Mouse (Mus musculus): ENCODE measurements at regions not wholly inside any gene's neighbourhood (a gene's known extent, or its start where the extent isn't known, plus 50 kb on each side); places are given as distances from the start of the nearest gene placed in this dataset.

DNA sequence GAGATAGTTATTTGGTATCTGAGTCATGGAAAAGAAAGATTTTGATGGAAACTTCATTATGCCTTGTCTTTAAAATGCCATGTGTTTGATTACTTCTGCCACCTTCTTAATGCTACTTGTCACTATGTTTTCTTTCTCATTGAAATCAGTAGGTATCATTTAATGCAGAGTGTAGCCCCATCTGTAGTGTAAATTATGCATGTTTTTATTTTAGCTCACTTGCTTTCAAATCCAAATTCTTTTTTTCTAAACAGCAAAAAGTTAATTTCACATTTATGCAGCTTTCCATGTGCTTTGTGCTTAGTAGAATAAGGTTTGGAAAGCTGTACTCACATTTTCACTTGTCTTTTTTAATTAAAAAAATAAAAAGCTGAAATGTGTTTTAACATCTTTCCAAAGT lies 748.0 kb upstream of the Epha7 start:
- H3K9me3 ChIP-seq (ENCODE audit: control insufficient read depth, low read depth, low read length) = no peaks in the 10 kb centered on the region
- H3K4me1 ChIP-seq (ENCODE audit: control insufficient read depth, insufficient read depth, low read length) = no peaks in the 10 kb centered on the region
- no peak overlapping the region for H3K4me3 ChIP-seq (ENCODE audit: low read depth, low read length)
- H3K27me3 ChIP-seq (ENCODE audit: control insufficient read depth, insufficient read depth, low read length) = no peaks in the 10 kb centered on the region
- H3K4me2 ChIP-seq (replicated peaks; ENCODE audit: low read depth, low read length) = no peak overlapping the region
- ATAC-seq (ENCODE audit: insufficient number of reproducible peaks, insufficient read depth, low FRiP score, low read depth) = no peak
- H3K36me3 ChIP-seq (ENCODE audit: control insufficient read depth, insufficient read depth, low read length) = no peaks in the 10 kb centered on the region
- H3K27ac ChIP-seq (ENCODE audit: low read length) = no peak overlapping the region
- H3K9ac ChIP-seq (replicated peaks; ENCODE audit: low read depth, low read length) = no peak overlapping the region

DNA sequence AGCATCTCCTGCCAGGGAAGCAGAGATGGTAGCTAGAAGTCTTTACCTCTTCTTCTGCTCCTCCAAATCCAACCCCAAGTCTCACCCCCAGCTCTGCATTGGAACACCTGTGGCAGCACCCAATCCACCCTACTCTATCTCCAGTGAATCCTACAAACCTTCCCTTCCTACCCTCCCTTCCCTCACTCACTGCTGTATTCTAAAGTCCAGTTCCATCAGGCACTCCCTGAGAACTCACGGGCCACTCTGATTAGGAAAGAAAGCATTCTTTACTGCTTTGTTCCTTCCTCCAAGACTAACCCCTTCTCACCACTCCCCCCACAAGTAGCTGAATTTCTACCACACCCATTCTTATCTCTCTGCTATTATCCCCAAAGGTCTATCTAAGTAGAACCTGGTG lies 747.1 kb upstream of the Epha7 start:
- no peak overlapping the region for H3K4me2 ChIP-seq (replicated peaks; ENCODE audit: low read depth, low read length)
- H3K36me3 ChIP-seq (ENCODE audit: control insufficient read depth, insufficient read depth, low read length) = no peaks in the 10 kb centered on the region
- 70% methylated on average over 1 of the region's 1 CpGs for WGBS
- no peak overlapping the region for H3K9ac ChIP-seq (replicated peaks; ENCODE audit: low read depth, low read length)
- H3K4me3 ChIP-seq (ENCODE audit: low read depth, low read length) = no peak overlapping the region
- no peak overlapping the region for H3K27ac ChIP-seq (ENCODE audit: low read length)
- H3K4me1 ChIP-seq (ENCODE audit: control insufficient read depth, insufficient read depth, low read length) = no peaks in the 10 kb centered on the region
- ATAC-seq (ENCODE audit: insufficient number of reproducible peaks, insufficient read depth, low FRiP score, low read depth) = no peak
- no peaks in the 10 kb centered on the region for H3K27me3 ChIP-seq (ENCODE audit: control insufficient read depth, insufficient read depth, low read length)
- H3K9me3 ChIP-seq (ENCODE audit: control insufficient read depth, low read depth, low read length) = no peaks in the 10 kb centered on the region

DNA sequence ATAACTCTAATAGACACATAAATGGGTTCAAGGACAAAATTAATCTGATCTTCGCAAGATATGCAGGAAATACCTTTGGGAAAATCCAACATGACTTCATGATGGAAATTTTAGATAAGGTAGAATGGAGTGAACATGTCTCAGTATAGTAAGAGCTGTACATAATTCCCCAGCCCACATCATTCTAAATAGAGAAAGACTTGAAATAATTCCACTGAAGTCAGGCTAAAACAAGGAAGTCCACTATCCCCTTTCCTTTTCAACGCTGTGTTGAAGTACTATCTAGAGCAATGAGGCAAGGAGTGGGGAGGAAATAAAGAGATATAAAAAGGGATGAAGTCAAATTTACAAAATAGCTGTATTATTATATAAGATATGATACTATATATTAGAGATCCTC lies 733.9 kb upstream of the Epha7 start:
- ATAC-seq (ENCODE audit: insufficient number of reproducible peaks, insufficient read depth, low FRiP score, low read depth) = no peak
- H3K9me3 ChIP-seq (ENCODE audit: control insufficient read depth, low read depth, low read length) = no peaks in the 10 kb centered on the region
- H3K36me3 ChIP-seq (ENCODE audit: control insufficient read depth, insufficient read depth, low read length) = no peaks in the 10 kb centered on the region
- H3K9ac ChIP-seq (replicated peaks; ENCODE audit: low read depth, low read length) = no peak overlapping the region
- H3K4me1 ChIP-seq (ENCODE audit: control insufficient read depth, insufficient read depth, low read length) = no peaks in the 10 kb centered on the region
- H3K4me2 ChIP-seq (replicated peaks; ENCODE audit: low read depth, low read length) = no peak overlapping the region
- no peak overlapping the region for H3K4me3 ChIP-seq (ENCODE audit: low read depth, low read length)
- H3K27me3 ChIP-seq (ENCODE audit: control insufficient read depth, insufficient read depth, low read length) = no peaks in the 10 kb centered on the region
- WGBS = 79% methylated on average over 2 of the region's 2 CpGs
- H3K27ac ChIP-seq (ENCODE audit: low read length) = no peak overlapping the region

DNA sequence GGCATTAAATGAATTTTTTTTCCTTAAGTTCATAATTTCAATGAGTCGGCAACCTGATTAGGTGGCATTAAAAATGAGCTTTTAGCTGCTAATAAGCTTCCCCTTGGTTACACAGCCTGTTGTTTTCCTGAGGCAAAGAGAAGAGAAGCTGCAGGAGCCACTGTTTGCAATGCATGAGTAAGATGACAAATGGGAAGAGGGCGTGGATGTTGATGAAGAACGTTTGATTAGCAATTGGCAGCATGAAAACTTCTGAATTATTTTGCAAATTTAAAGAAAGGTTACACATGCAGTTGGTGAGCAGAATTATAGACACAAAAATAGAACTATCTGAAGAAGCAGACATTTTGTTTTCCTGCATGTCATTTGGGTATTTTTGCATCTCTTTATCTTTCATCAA lies 720.1 kb upstream of the Epha7 start:
- Histone ChIP-seq H3K27ac (ENCODE audit: low read length) (no peak overlapping the region), H3K27me3 (ENCODE audit: control insufficient read depth, insufficient read depth, low read length) (no peaks in the 10 kb centered on the region), H3K36me3 (ENCODE audit: control insufficient read depth, insufficient read depth, low read length) (no peaks in the 10 kb centered on the region), H3K9me3 (ENCODE audit: control insufficient read depth, low read depth, low read length) (no peaks in the 10 kb centered on the region), H3K9ac (replicated peaks; ENCODE audit: low read depth, low read length) (no peak overlapping the region), H3K4me2 (replicated peaks; ENCODE audit: low read depth, low read length) (no peak overlapping the region), H3K4me1 (ENCODE audit: control insufficient read depth, insufficient read depth, low read length) (no peaks in the 10 kb centered on the region), H3K4me3 (ENCODE audit: low read depth, low read length) (no peak overlapping the region)
- 42% methylated on average over 3 of the region's 3 CpGs for WGBS
- no peak for ATAC-seq (ENCODE audit: insufficient number of reproducible peaks, insufficient read depth, low FRiP score, low read depth)

DNA sequence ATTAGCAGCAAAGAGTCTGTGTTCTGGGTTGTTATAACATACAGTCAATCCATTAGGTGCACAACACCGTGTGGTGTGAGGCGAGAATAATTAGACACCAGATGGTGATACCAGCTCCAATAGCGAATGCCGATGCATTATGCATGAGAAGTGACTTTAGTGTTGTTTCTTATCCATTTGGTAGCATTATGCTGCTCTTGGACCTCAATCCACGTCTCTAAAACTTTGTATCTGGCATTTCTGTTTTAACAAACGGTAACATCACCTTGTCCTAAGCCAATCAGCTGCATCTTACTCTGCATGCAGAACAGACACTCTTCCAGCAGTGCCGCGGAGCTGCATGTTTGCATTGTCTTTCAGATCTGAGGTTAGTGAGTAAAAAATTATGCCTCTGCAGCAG lies 669.8 kb upstream of the Epha7 start:
- no peak for ATAC-seq (ENCODE audit: insufficient number of reproducible peaks, insufficient read depth, low FRiP score, low read depth)

DNA sequence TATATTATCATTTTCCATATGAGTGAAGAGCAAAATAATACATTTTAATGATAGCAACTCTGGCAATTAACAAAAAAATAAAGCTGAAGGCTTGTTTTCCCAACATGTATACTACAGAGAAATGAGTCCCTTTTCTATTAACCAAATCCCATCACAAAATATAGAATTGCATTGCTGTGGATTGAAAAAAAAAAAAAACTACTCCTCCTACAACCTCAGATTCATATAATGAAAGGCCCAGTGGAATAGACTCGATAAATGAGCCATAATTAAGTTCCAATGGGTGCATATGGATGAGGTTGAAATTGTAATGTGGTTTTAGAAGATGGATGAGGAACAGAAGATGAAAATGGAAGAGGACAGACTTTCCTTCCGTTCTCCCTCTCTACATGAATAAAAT lies 657.8 kb upstream of the Epha7 start:
- H3K4me1 ChIP-seq (ENCODE audit: control insufficient read depth, insufficient read depth, low read length) = no peaks in the 10 kb centered on the region
- no peak overlapping the region for H3K4me3 ChIP-seq (ENCODE audit: low read depth, low read length)
- H3K27ac ChIP-seq (ENCODE audit: low read length) = no peak overlapping the region
- no peaks in the 10 kb centered on the region for H3K36me3 ChIP-seq (ENCODE audit: control insufficient read depth, insufficient read depth, low read length)
- H3K4me2 ChIP-seq (replicated peaks; ENCODE audit: low read depth, low read length) = no peak overlapping the region
- no peak overlapping the region for H3K9ac ChIP-seq (replicated peaks; ENCODE audit: low read depth, low read length)
- 70% methylated on average over 2 of the region's 2 CpGs for WGBS
- H3K27me3 ChIP-seq (ENCODE audit: control insufficient read depth, insufficient read depth, low read length) = no peaks in the 10 kb centered on the region
- no peak for ATAC-seq (ENCODE audit: insufficient number of reproducible peaks, insufficient read depth, low FRiP score, low read depth)
- H3K9me3 ChIP-seq (ENCODE audit: control insufficient read depth, low read depth, low read length) = no peaks in the 10 kb centered on the region

More for the DNA sequence above, 669.8 kb upstream of the Epha7 start:
- WGBS = 78% methylated on average over 8 of the region's 8 CpGs
- Histone ChIP-seq H3K36me3 (ENCODE audit: control insufficient read depth, insufficient read depth, low read length) (no peaks in the 10 kb centered on the region), H3K4me3 (ENCODE audit: low read depth, low read length) (no peak overlapping the region), H3K4me2 (replicated peaks; ENCODE audit: low read depth, low read length) (no peak overlapping the region), H3K27me3 (ENCODE audit: control insufficient read depth, insufficient read depth, low read length) (no peaks in the 10 kb centered on the region), H3K9me3 (ENCODE audit: control insufficient read depth, low read depth, low read length) (no peaks in the 10 kb centered on the region), H3K27ac (ENCODE audit: low read length) (no peak overlapping the region), H3K4me1 (ENCODE audit: control insufficient read depth, insufficient read depth, low read length) (no peaks in the 10 kb centered on the region), H3K9ac (replicated peaks; ENCODE audit: low read depth, low read length) (no peak overlapping the region)

DNA sequence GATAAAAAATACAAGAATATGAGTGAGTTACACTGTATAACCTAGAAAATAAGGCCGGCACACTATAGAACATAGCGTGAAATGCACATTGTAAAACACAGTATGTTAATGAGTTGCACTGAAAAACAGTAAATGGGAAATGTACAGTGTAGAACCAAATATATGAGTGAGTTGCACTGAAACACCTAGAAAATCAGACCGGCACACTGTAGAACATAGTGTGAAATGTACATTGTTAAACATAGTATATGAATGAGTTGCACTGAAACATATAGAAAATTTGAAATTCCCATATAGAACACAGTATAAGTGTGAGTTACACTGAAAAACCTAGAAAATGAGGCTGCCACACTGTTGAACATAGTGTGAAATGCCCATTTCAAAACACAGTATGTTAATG lies 636.2 kb upstream of the Epha7 start:
- H3K27ac ChIP-seq (ENCODE audit: low read length) = no peak overlapping the region
- no peaks in the 10 kb centered on the region for H3K36me3 ChIP-seq (ENCODE audit: control insufficient read depth, insufficient read depth, low read length)
- H3K27me3 ChIP-seq (ENCODE audit: control insufficient read depth, insufficient read depth, low read length) = no peaks in the 10 kb centered on the region
- no peak overlapping the region for H3K4me2 ChIP-seq (replicated peaks; ENCODE audit: low read depth, low read length)
- H3K4me1 ChIP-seq (ENCODE audit: control insufficient read depth, insufficient read depth, low read length) = no peaks in the 10 kb centered on the region
- H3K9me3 ChIP-seq (ENCODE audit: control insufficient read depth, low read depth, low read length) = no peaks in the 10 kb centered on the region
- no peak overlapping the region for H3K4me3 ChIP-seq (ENCODE audit: low read depth, low read length)
- peak; percentile 100 for ATAC-seq (ENCODE audit: insufficient number of reproducible peaks, insufficient read depth, low FRiP score, low read depth)
- H3K9ac ChIP-seq (replicated peaks; ENCODE audit: low read depth, low read length) = no peak overlapping the region
- 79% methylated on average over 3 of the region's 3 CpGs for WGBS

DNA sequence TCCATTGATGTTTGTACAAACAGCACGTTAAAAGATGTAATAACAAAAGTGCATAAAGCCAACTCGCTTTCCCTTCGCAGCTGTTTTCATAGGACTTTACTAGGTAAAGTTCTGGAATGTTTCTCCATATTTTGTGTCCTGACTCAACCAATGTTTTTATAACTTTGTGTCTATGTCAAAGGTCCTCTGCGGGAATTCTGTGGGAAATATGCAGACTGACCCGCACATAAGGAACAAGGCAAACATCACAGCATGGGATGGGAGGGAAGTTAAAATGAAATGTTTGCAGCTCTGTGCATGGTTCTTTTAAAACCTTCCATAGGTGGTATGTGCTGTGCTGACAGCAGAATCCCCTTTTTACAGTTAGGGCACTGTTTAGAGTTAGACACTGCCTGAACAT lies 622.1 kb upstream of the Epha7 start:
- no peak overlapping the region for H3K27ac ChIP-seq (ENCODE audit: low read length)
- H3K9ac ChIP-seq (replicated peaks; ENCODE audit: low read depth, low read length) = no peak overlapping the region
- ATAC-seq (ENCODE audit: insufficient number of reproducible peaks, insufficient read depth, low FRiP score, low read depth) = no peak
- 80% methylated on average over 5 of the region's 5 CpGs for WGBS
- no peaks in the 10 kb centered on the region for H3K4me1 ChIP-seq (ENCODE audit: control insufficient read depth, insufficient read depth, low read length)
- no peaks in the 10 kb centered on the region for H3K27me3 ChIP-seq (ENCODE audit: control insufficient read depth, insufficient read depth, low read length)
- H3K9me3 ChIP-seq (ENCODE audit: control insufficient read depth, low read depth, low read length) = no peaks in the 10 kb centered on the region
- no peak overlapping the region for H3K4me3 ChIP-seq (ENCODE audit: low read depth, low read length)
- H3K4me2 ChIP-seq (replicated peaks; ENCODE audit: low read depth, low read length) = no peak overlapping the region
- H3K36me3 ChIP-seq (ENCODE audit: control insufficient read depth, insufficient read depth, low read length) = no peaks in the 10 kb centered on the region

DNA sequence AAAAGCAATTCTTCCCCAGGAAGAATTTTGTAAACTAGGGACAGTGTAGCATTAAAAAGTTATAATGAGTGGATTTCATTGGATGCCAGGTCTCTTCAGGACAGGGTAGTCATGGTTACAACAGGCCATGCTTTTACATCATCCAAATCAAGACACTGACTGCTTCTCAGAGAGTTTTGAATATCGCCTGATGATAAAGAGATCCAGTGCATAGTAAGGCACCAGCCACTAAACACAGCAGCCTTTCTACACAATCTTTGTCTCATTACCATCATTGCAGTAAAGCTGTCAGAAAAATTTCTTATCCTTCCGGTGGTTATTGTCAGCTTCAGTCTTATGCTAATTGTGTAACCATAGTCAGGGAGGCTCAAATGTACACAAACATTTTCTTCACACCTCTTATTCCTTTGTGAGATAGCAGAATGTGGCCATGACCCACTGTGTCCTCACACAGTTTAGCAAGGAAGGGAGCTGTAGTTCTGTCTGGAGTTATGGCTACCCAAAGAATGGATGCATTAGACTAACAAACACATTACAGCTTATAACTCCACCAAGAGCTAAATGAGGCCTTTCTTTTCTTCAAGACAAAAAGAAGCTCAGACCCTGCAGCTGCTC lies 585.2 kb upstream of the Epha7 start:
- Histone ChIP-seq H3K4me1 (ENCODE audit: control insufficient read depth, insufficient read depth, low read length) (no peaks in the 10 kb centered on the region), H3K9me3 (ENCODE audit: control insufficient read depth, low read depth, low read length) (no peaks in the 10 kb centered on the region), H3K4me3 (ENCODE audit: low read depth, low read length) (no peak overlapping the region), H3K27me3 (ENCODE audit: control insufficient read depth, insufficient read depth, low read length) (no peaks in the 10 kb centered on the region), H3K36me3 (ENCODE audit: control insufficient read depth, insufficient read depth, low read length) (no peaks in the 10 kb centered on the region), H3K27ac (ENCODE audit: low read length) (no peak overlapping the region), H3K9ac (replicated peaks; ENCODE audit: low read depth, low read length) (no peak overlapping the region), H3K4me2 (replicated peaks; ENCODE audit: low read depth, low read length) (no peak overlapping the region)
- no peak for ATAC-seq (ENCODE audit: insufficient number of reproducible peaks, insufficient read depth, low FRiP score, low read depth)
- WGBS = 81% methylated on average over 2 of the region's 2 CpGs

Measured in stomach, embryonic 14.5 days (tissue).